In the genomic region with DNA sequence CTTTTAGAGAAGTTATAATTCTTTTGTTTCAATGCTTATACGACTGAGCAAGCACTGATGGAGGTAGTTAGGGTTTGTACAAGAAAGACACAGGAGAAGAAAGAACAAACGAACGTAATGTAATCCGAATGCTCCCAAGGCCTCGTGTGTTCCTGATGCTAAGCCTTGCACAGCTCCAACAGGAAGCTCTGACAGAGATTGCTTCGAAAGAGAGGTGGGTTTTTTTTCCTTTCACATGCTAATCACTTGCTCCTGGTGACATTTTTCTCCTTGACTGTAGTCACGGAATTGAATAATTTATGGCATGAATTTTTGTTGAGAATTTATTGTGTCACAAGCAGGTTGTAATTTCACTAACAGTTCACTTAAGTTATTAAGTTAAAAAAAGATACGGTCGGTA, we compare ENCODE assay signal across 28 mouse cellular contexts.
"Had no signal": no experiment of that assay in that cellular context is flagged by ENCODE, and none has a peak within 500 bp of the region (broad histone marks: within the 10 kb centered on the region; RNA-seq: fewer than 3 reads in every experiment).

No protein-coding gene starts in this region.

- H3K4me1 ChIP-seq: heart, embryonic 10.5 days; heart, embryonic 12.5 days; hindbrain, embryonic 10.5 days; hindbrain, embryonic 12.5 days; intestine, embryonic 15.5 days; kidney, embryonic 15.5 days; limb, embryonic 13.5 days; limb, embryonic 15.5 days; liver, embryonic 12.5 days had no signal

- H3K27me3 ChIP-seq: heart, embryonic 12.5 days; hindbrain, embryonic 12.5 days; intestine, embryonic 15.5 days; kidney, embryonic 15.5 days; limb, embryonic 13.5 days; limb, embryonic 15.5 days; liver, embryonic 12.5 days had no signal

- H3K9ac ChIP-seq: heart, embryonic 12.5 days; hindbrain, embryonic 12.5 days; hindbrain, embryonic 14.5 days; intestine, embryonic 15.5 days; kidney, embryonic 15.5 days; limb, embryonic 13.5 days; limb, embryonic 15.5 days; liver, embryonic 12.5 days; liver, embryonic 14.5 days had no signal

- H3K4me2 ChIP-seq: heart, embryonic 12.5 days; hindbrain, embryonic 12.5 days; hindbrain, embryonic 14.5 days; intestine, embryonic 15.5 days; kidney, embryonic 15.5 days; limb, embryonic 13.5 days; limb, embryonic 15.5 days; liver, embryonic 12.5 days had no signal

- H3K27ac ChIP-seq: gastrocnemius, adult 2 months; heart, embryonic 10.5 days; hindbrain, embryonic 10.5 days; hindbrain, embryonic 12.5 days; hindbrain, embryonic 14.5 days; intestine, embryonic 15.5 days; kidney, embryonic 15.5 days; kidney, postnatal 0 days; limb, embryonic 13.5 days; limb, embryonic 15.5 days; liver, embryonic 12.5 days; liver, embryonic 14.5 days had no signal

- DNase-seq: gastrocnemius, adult 2 months; gastrocnemius, postnatal 10 days; gastrocnemius, postnatal 25 days; heart, adult 18-20 months; heart, postnatal 10 days; heart, postnatal 4 days; kidney, adult 18-20 months; kidney, adult 8-10 months; kidney, postnatal 14 days; kidney, postnatal 36 days; layer of hippocampus, adult 9-11 months; layer of hippocampus, postnatal 36 days; left cerebral cortex, postnatal 4 days had no signal

- ATAC-seq: hindbrain, embryonic 16.5 days; inflammation-experienced regulatory T-cells, adult 6 months; intestine, embryonic 15.5 days; intestine, postnatal 0 days; liver, embryonic 12.5 days had no signal

- H3K36me3 ChIP-seq: heart, embryonic 10.5 days; heart, embryonic 12.5 days; hindbrain, embryonic 10.5 days; hindbrain, embryonic 12.5 days; intestine, embryonic 15.5 days; kidney, embryonic 15.5 days; limb, embryonic 13.5 days; limb, embryonic 15.5 days; liver, embryonic 12.5 days had no signal

- H3K4me3 ChIP-seq: gastrocnemius, adult 2 months; heart, embryonic 10.5 days; heart, embryonic 12.5 days; hindbrain, embryonic 10.5 days; hindbrain, embryonic 12.5 days; intestine, embryonic 15.5 days; kidney, embryonic 15.5 days; limb, embryonic 13.5 days; limb, embryonic 15.5 days; liver, embryonic 12.5 days had no signal

- H3K9me3 ChIP-seq: heart, embryonic 10.5 days; intestine, embryonic 15.5 days; limb, embryonic 15.5 days had no signal
